Mouse (Mus musculus) midbrain, postnatal 0 days (tissue): ENCODE results near the gene Tma16. TPM values are rescaled to one million over a fixed set of nuclear protein-coding genes. Genes with fewer than 3 reads are reported as not detected.

Experiments
- ATAC-seq: fragments of 200-750 bp; cut with Nextera tagmentation; 2 replicates; pipeline ENCODE4 v1.8.0; 2017; ENCODE audit warnings: moderate number of reproducible peaks, mild to moderate bottlenecking, moderate TSS enrichment, moderate library complexity; ENCODE audit not compliant: low FRiP score
- DNase-seq: peaks from one replicate; pipeline ENCODE4 v3.0.0-alpha.2; 2015; ENCODE audit warnings: low spot score
- H3K27ac ChIP-seq: fragments of 300-500 bp; sonication (generic); 2 replicates; pipeline ENCODE4 v1.5.1; 2014; ENCODE audit warnings: low read depth, mild to moderate bottlenecking, low read length, mixed read lengths
- H3K27me3 ChIP-seq: fragments of 300-500 bp; sonication (generic); 2 replicates; pipeline ENCODE4 v1.6.1; 2014; ENCODE audit warnings: low read length, control low read depth, mixed read lengths; ENCODE audit not compliant: insufficient read depth
- H3K36me3 ChIP-seq: fragments of 300-500 bp; sonication (generic); 2 replicates; pipeline ENCODE4 v1.6.1; 2014; ENCODE audit warnings: low read length, control low read depth, mixed read lengths; ENCODE audit not compliant: insufficient read depth
- H3K4me1 ChIP-seq: fragments of 300-500 bp; sonication (generic); 2 replicates; pipeline ENCODE4 v1.6.1; 2014; ENCODE audit warnings: mild to moderate bottlenecking, control low read depth, antibody characterized with exemption, low read length, mixed read lengths; ENCODE audit not compliant: insufficient read depth
- H3K4me2 ChIP-seq: fragments of 300-500 bp; sonication (generic); 2 replicates; pipeline ENCODE4 v1.6.1; 2014; ENCODE audit warnings: low read depth, mild to moderate bottlenecking, low read length, mixed read lengths; ENCODE audit not compliant: poor library complexity, severe bottlenecking
- H3K4me3 ChIP-seq: fragments of 300-500 bp; sonication (generic); 2 replicates; pipeline ENCODE4 v1.5.1; 2014; ENCODE audit warnings: low read depth, mild to moderate bottlenecking, low read length, moderate library complexity
- H3K9ac ChIP-seq: fragments of 300-500 bp; sonication (generic); replicated peaks from 2 replicates; pipeline ENCODE4 v1.6.1; 2014; ENCODE audit warnings: mild to moderate bottlenecking, low read length, moderate library complexity, mixed read lengths; ENCODE audit not compliant: poor library complexity, severe bottlenecking
- H3K9me3 ChIP-seq: fragments of 300-500 bp; sonication (generic); 2 replicates; pipeline ENCODE4 v1.6.1; 2016; ENCODE audit warnings: low read length, control low read depth
- CTCF ChIP-seq: IDR thresholded peaks from 2 replicates; pipeline ENCODE4 v1.5.1; 2016; ENCODE audit warnings: antibody characterized with exemption, mild to moderate bottlenecking
- WGBS: fragments of 180-500 bp; shearing (Covaris S2); extraction: QIAGEN DNeasy Blood & Tissue Kit; methylation state at CpG from one replicate; pipeline ENCODE4 v1.1.7; 2014; 5-methylcytosine and 5-hydroxymethylcytosine counted together
- polyA plus RNA-seq: library from polyadenylated mRNA; unstranded; fragments of >200 nt; fragmentation: Nextera tagmentation; extraction: Ambion mirVana; gene quantifications from 2 replicates; pipeline ENCODE4 v1.2.1, GENCODE M21; 2015
- total RNA-seq: library from RNA; depleted of rRNA; stranded (reverse); fragments of >200 nt; gene quantifications from 2 replicates; pipeline ENCODE4 v1.2.3, GENCODE M21; 2014

Tma16 gene
- total and polyA plus RNA-seq, 2 experiments from 2014 or later: 12.5 to 13.3 TPM

GRCm38 (mm10) chr8:66495726-66496125 lies 9.4 kb upstream of the Tma16 start:
- WGBS: 8% methylated on average over 8 of the region's 8 CpGs
- H3K27ac ChIP-seq: no peak overlapping the region
- peak; percentile 76 for ATAC-seq

GRCm38 (mm10) chr8:66494496-66494895 lies 8.2 kb upstream of the Tma16 start:
- DNase-seq: no peak
- no peaks in the 10 kb centered on the region for H3K4me1 ChIP-seq
- H3K27me3 ChIP-seq: peaks cover 3% of the 10 kb centered on the region; the same call in 1 of the 2 replicates
- ATAC-seq: no peak
- TF ChIP-seq CTCF: no peak
- H3K36me3 ChIP-seq: no peaks in the 10 kb centered on the region
- H3K4me3 ChIP-seq: no peak overlapping the region
- 79% methylated on average over 2 of the region's 2 CpGs for WGBS
- H3K4me2 ChIP-seq: no peak overlapping the region
- no peak overlapping the region for H3K27ac ChIP-seq
- H3K9me3 ChIP-seq: no peaks in the 10 kb centered on the region
- no peak overlapping the region for H3K9ac ChIP-seq

More at GRCm38 (mm10) chr8:66495726-66496125, 9.4 kb upstream of the Tma16 start:
- H3K9ac ChIP-seq: no peak overlapping the region
- TF ChIP-seq CTCF: peak; percentile 85
- H3K36me3 ChIP-seq: no peaks in the 10 kb centered on the region
- H3K27me3 ChIP-seq: peaks cover 3% of the 10 kb centered on the region; the same call in 1 of the 2 replicates
- no peaks in the 10 kb centered on the region for H3K9me3 ChIP-seq
- H3K4me1 ChIP-seq: no peaks in the 10 kb centered on the region
- DNase-seq: peak; percentile 71
- H3K4me3 ChIP-seq: no peak overlapping the region
- H3K4me2 ChIP-seq: no peak overlapping the region

- Histone ChIP-seq H3K4me2 (no peak overlapping the region), H3K4me3 (no peak overlapping the region), H3K27me3 (no peaks in the 10 kb centered on the region; the same call in 1 of the 2 replicates), H3K4me1 (no peaks in the 10 kb centered on the region), H3K27ac (no peak overlapping the region), H3K9me3 (no peaks in the 10 kb centered on the region), H3K9ac (no peak overlapping the region), H3K36me3 (no peaks in the 10 kb centered on the region)
- no peak for TF ChIP-seq CTCF
- WGBS: 83% methylated on average over 4 of the region's 4 CpGs
- no peak for DNase-seq
- no peak for ATAC-seq
Measured at GRCm38 (mm10) chr8:66490624-66491023, 4.3 kb upstream of the Tma16 start.

DNA sequence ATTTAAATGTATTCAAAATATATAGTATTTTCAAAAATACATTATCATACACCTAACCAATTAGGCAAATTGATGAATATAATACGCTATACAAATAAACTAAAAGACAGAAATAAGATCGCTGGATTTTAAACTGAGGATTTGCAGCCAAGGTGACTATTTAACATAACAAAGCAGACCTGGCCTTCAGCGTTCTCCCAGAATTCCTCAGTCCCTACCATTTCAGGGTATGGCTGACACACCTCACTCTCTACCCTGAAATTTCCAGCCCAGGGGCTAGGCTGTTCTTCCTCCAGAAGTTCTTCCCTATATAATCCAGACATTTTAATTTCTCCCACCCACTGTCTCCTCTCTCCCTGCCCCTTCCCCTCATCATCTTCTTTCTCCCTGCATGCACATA lies 2.2 kb upstream of the Tma16 start:
- Histone ChIP-seq H3K27ac (no peak overlapping the region), H3K27me3 (no peaks in the 10 kb centered on the region; the same call in 1 of the 2 replicates), H3K4me3 (no peak overlapping the region), H3K9ac (no peak overlapping the region), H3K4me1 (peaks cover 3% of the 10 kb centered on the region; the same call in 1 of the 2 replicates), H3K9me3 (no peaks in the 10 kb centered on the region), H3K4me2 (no peak overlapping the region), H3K36me3 (no peaks in the 10 kb centered on the region)
- ATAC-seq (no peak), DNase-seq (no peak)
- WGBS: 44% methylated on average over 3 of the region's 3 CpGs
- no peak for TF ChIP-seq CTCF

DNA sequence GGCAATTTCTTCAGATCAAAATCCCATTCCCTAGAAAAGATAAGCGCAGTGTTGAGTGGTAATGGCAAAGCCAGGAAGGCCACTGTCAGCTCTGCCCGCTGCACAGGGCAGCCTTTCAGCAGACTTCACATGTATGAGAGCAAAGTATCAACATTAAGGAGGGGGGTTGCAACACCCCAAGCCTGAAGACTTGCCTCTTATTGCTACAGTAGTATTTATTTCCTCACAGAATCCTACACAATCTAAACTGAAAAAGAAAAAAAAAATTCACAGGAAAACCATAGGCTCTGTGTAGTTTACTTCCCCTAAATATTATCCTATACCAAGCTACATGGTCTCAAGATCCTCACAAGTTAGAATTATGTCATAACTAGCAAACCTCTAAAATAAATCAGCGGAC lies 9.4 kb downstream of the Tma16 start:
- H3K4me1 ChIP-seq: no peaks in the 10 kb centered on the region
- DNase-seq: no peak
- no peak for ATAC-seq
- H3K27me3 ChIP-seq: no peaks in the 10 kb centered on the region
- no peaks in the 10 kb centered on the region for H3K9me3 ChIP-seq
- TF ChIP-seq CTCF: no peak
- H3K27ac ChIP-seq: no peak overlapping the region
- H3K4me3 ChIP-seq: no peak overlapping the region
- H3K4me2 ChIP-seq: no peak overlapping the region
- WGBS: 95% methylated on average over 3 of the region's 3 CpGs
- no peak overlapping the region for H3K9ac ChIP-seq
- H3K36me3 ChIP-seq: peaks cover 48% of the 10 kb centered on the region

- no peak overlapping the region for H3K4me3 ChIP-seq
- no peaks in the 10 kb centered on the region for H3K4me1 ChIP-seq
- no peak overlapping the region for H3K9ac ChIP-seq
- DNase-seq (no peak), ATAC-seq (no peak)
- WGBS: 90% methylated on average over 3 of the region's 3 CpGs
- H3K9me3 ChIP-seq: no peaks in the 10 kb centered on the region
- no peaks in the 10 kb centered on the region for H3K27me3 ChIP-seq
- no peak overlapping the region for H3K4me2 ChIP-seq
- TF ChIP-seq CTCF: no peak
- H3K27ac ChIP-seq: no peak overlapping the region
- no peaks in the 10 kb centered on the region for H3K36me3 ChIP-seq
Measured at GRCm38 (mm10) chr8:66469821-66470220, 16.5 kb downstream of the Tma16 start.
